In genomic region chr9:64242381-64242831, GRCm38 (mm10) we compare ENCODE assay signal across 13 mouse cellular contexts. TPM values are rescaled to one million over a fixed set of nuclear protein-coding genes. Genes with fewer than 3 reads are reported as not detected.
DNase-seq lines count a peak whose midpoint lies in the region; ATAC-seq and TF ChIP-seq lines count a peak whose summit lies in the region.
"Had no signal": no experiment of that assay in that cellular context is flagged by ENCODE, and none has a peak within 500 bp of the region (broad histone marks: within the 10 kb centered on the region; RNA-seq: fewer than 3 reads in every experiment).

No protein-coding gene starts in this region.

- intact Hi-C loops in left cerebral cortex, postnatal 10 days (cut with DNase I) = no loop called here

- TF ChIP-seq POLR2A in small intestine, adult 2 months (IDR thresholded peaks at IDR 0.05; ENCODE audit: low read depth, low read length) = no peak

- H3K4me2 ChIP-seq in lung, embryonic 14.5 days = no peak overlapping the region
- H3K4me2 ChIP-seq: forebrain, embryonic 13.5 days; lung, embryonic 15.5 days had no signal

- ATAC-seq in CD4-positive, CD25-positive, alpha-beta regulatory T cell, adult 4 months = no peak
- no peak for ATAC-seq in lung, embryonic 14.5 days (ENCODE audit: insufficient read depth)
- peak; percentile 32 to 53; a peak in 1 of 4 replicates for ATAC-seq in hematopoietic stem cell, adult 5-6 weeks (replicated peaks in 1 of 2; ENCODE audit: insufficient read depth in 1 of 2, low FRiP score in 2 of 2, low TSS enrichment in 1 of 2, low read depth in 1 of 2, poor library complexity in 2 of 2, severe bottlenecking in 2 of 2)
- ATAC-seq: forebrain, embryonic 13.5 days; Patski had no signal

- no peak for TF ChIP-seq CTCF in lung, embryonic 14.5 days (IDR thresholded peaks at IDR 0.05; ENCODE audit: low read depth)
- no peak for TF ChIP-seq CTCF in small intestine, adult 2 months (IDR thresholded peaks at IDR 0.05; ENCODE audit: extremely low read depth, insufficient read length, insufficient replicate concordance, low read depth, low read length)

- no peaks in the 10 kb centered on the region for H3K27me3 ChIP-seq in lung, embryonic 14.5 days (ENCODE audit: insufficient read depth, low read length)
- H3K27me3 ChIP-seq in small intestine, adult 2 months (ENCODE audit: control insufficient read depth, insufficient read depth, low read length) = no peaks in the 10 kb centered on the region
- H3K27me3 ChIP-seq: forebrain, embryonic 13.5 days; lung, embryonic 15.5 days; Patski had no signal

- no peak overlapping the region for H3K27ac ChIP-seq in lung, embryonic 14.5 days (ENCODE audit: low read depth)
- peak overlapping the region; percentile 18; the same call in 1 of the 2 replicates for H3K27ac ChIP-seq in small intestine, adult 2 months (ENCODE audit: insufficient read depth, low read depth, low read length)
- H3K27ac ChIP-seq: forebrain, embryonic 13.5 days; lung, embryonic 15.5 days had no signal

- no peak overlapping the region for H3K9ac ChIP-seq in lung, embryonic 14.5 days
- H3K9ac ChIP-seq: forebrain, embryonic 13.5 days; lung, embryonic 15.5 days had no signal

- DNase-seq in CD4-positive, CD25-positive, alpha-beta regulatory T cell, adult 2 months (ENCODE audit: low read depth, low spot score) = peak; percentile 10
- peak; percentile 39 for DNase-seq in lung, embryonic 14.5 days
- no peak for DNase-seq in lung, postnatal 14 days
- no peak for DNase-seq in left cerebral cortex, postnatal 10 days (ENCODE audit: extremely low spot score in 1 of 2, low spot score in 2 of 2)
- no peak for DNase-seq in frontal cortex, postnatal 36 days (ENCODE audit: low spot score in 2 of 2)
- DNase-seq: cerebellum, adult 18-20 months; thymus, adult 18-20 months had no signal

- peaks cover 14% of the 10 kb centered on the region; the same call in 1 of the 2 replicates for H3K36me3 ChIP-seq in lung, embryonic 14.5 days (ENCODE audit: insufficient read depth)
- H3K36me3 ChIP-seq in small intestine, adult 2 months (ENCODE audit: control insufficient read depth, insufficient read depth, low read length) = peaks cover 12% of the 10 kb centered on the region; the same call in 1 of the 2 replicates
- H3K36me3 ChIP-seq: lung, embryonic 15.5 days had no signal

- peaks cover 6% of the 10 kb centered on the region; the same call in 1 of the 2 replicates for H3K4me1 ChIP-seq in lung, embryonic 14.5 days (ENCODE audit: insufficient read depth)
- H3K4me1 ChIP-seq in small intestine, adult 2 months (ENCODE audit: control insufficient read depth, insufficient read depth, insufficient read length, low read length) = peaks cover 6% of the 10 kb centered on the region; the same call in 1 of the 2 replicates

- 61% methylated on average over 6 of the region's 6 CpGs for WGBS in lung, embryonic 14.5 days
- 48% methylated on average over 6 of the region's 6 CpGs for WGBS in small intestine, adult 2 months

- H3K4me3 ChIP-seq in lung, embryonic 14.5 days (ENCODE audit: low read depth, low read length) = no peak overlapping the region
- no peak overlapping the region for H3K4me3 ChIP-seq in small intestine, adult 2 months (ENCODE audit: low read depth, low read length)
- H3K4me3 ChIP-seq: forebrain, embryonic 13.5 days; lung, embryonic 15.5 days had no signal

- no peaks in the 10 kb centered on the region for H3K9me3 ChIP-seq in lung, embryonic 14.5 days (ENCODE audit: low read depth, low read length)
- H3K9me3 ChIP-seq: forebrain, embryonic 13.5 days; lung, embryonic 15.5 days had no signal

RNA-seq across cellular contexts. Expression of gene Uchl4, which starts 7.4 kb away (rescaled TPM):
- polyA plus RNA-seq in CD4-positive, CD25-positive, alpha-beta regulatory T cell, adult 4 months (2017; shearing (Covaris generic)) = 1 to 10 TPM; 3.8 to 9.9 TPM
- 2.7 and 3.6 TPM in 2 replicates for polyA plus RNA-seq in lung, embryonic 14.5 days (2014; fragmentation: Nextera tagmentation; extraction: Ambion mirVana)
- 1.4 TPM in 1 of 2 replicates, not detected in the other for total RNA-seq in hematopoietic stem cell, adult 5-6 weeks (2017)
- not detected in 2 replicates for polyA plus RNA-seq in small intestine, adult 2 months (2012; rRNA removed)
- total RNA-seq in left cerebral cortex, postnatal 10 days (2021) = 1 to 10 TPM; 4.0 to 4.3 TPM

RNA-seq across cellular contexts. Expression of gene Map2k1, which starts 11.0 kb away (rescaled TPM):
- 10 to 100 TPM; 31.5 to 33.0 TPM for polyA plus RNA-seq in CD4-positive, CD25-positive, alpha-beta regulatory T cell, adult 4 months (2017; shearing (Covaris generic))
- 69.2 and 71.2 TPM in 2 replicates for polyA plus RNA-seq in lung, embryonic 14.5 days (2014; fragmentation: Nextera tagmentation; extraction: Ambion mirVana)
- total RNA-seq in hematopoietic stem cell, adult 5-6 weeks (2017) = 47.4 and 50.0 TPM in 2 replicates
- polyA plus RNA-seq in small intestine, adult 2 months (2012; rRNA removed) = 26.2 and 51.6 TPM in 2 replicates
- 100 to 1,000 TPM; 155 to 165 TPM for total RNA-seq in left cerebral cortex, postnatal 10 days (2021)

RNA-seq across cellular contexts. Expression of gene Tipin, which starts 39.0 kb away (rescaled TPM):
- 10 to 100 TPM; 49.9 to 60.6 TPM for polyA plus RNA-seq in CD4-positive, CD25-positive, alpha-beta regulatory T cell, adult 4 months (2017; shearing (Covaris generic))
- polyA plus RNA-seq in lung, embryonic 14.5 days (2014; fragmentation: Nextera tagmentation; extraction: Ambion mirVana) = 281 and 288 TPM in 2 replicates
- total RNA-seq in hematopoietic stem cell, adult 5-6 weeks (2017) = 200 and 258 TPM in 2 replicates
- polyA plus RNA-seq in small intestine, adult 2 months (2012; rRNA removed) = 0.29 and 0.35 TPM in 2 replicates
- 10 to 100 TPM; 18.0 to 19.4 TPM for total RNA-seq in left cerebral cortex, postnatal 10 days (2021)

Comparison
In these comparisons a context has a peak if more than half of its experiments do, and no peak if none do; other contexts are left out.
1. DNase-seq: peak in CD4-positive, CD25-positive, alpha-beta regulatory T cell, adult 2 months (single experiment) and lung, embryonic 14.5 days (single experiment); none in lung, postnatal 14 days (single experiment), left cerebral cortex, postnatal 10 days (0 of 2) and frontal cortex, postnatal 36 days (0 of 2).
2. ATAC-seq: peak in hematopoietic stem cell, adult 5-6 weeks (2 of 2); none in CD4-positive, CD25-positive, alpha-beta regulatory T cell, adult 4 months (single experiment) and lung, embryonic 14.5 days (single experiment).
3. RNA of gene Tipin, which starts 39.0 kb away (polyA plus RNA-seq): 281 to 288 TPM in lung, embryonic 14.5 days and 49.9 to 60.6 TPM in CD4-positive, CD25-positive, alpha-beta regulatory T cell, adult 4 months; 0.29 to 0.35 TPM in small intestine, adult 2 months; every median in the first group is over 10 times any median in the second.